Mouse (Mus musculus) spleen, postnatal 4 days (tissue): ENCODE data around the gene Tiam1.

ENCODE experiments used
- DNase-seq, 2 experiments: peaks; one replicate each; pipeline ENCODE4 v3.0.0; 2022; ENCODE audit warnings: low spot score in 2 of 2

Gene Tiam1

GRCm38 (mm10) chr16:89841894-89842293 lies 301.7 kb downstream of the Tiam1 start:
- no peak for DNase-seq

GRCm38 (mm10) chr16:89840361-89840760 lies 303.2 kb downstream of the Tiam1 start:
- no peak for DNase-seq

GRCm38 (mm10) chr16:89839829-89840228 lies 303.7 kb downstream of the Tiam1 start:
- DNase-seq: no peak

DNA sequence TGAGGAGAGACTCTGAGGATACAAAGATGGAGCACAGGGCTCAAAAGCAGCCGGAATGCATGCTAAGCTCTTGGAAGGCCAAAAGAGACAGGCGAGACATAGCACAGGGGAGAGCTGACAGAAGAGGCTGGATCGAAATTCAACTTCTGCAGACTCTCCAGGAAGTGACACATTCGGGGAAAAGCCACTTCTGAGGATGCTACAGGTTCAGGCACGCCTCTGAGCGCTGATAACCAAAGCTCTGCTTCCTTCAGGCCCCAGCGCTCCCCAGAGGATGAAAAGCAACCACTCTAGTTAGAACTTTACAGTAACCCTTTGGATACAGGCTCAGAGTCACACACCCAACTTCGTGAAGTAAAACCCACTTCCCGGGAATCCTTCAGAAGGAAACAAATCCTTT lies 306.5 kb downstream of the Tiam1 start:
- DNase-seq: no peak

DNA sequence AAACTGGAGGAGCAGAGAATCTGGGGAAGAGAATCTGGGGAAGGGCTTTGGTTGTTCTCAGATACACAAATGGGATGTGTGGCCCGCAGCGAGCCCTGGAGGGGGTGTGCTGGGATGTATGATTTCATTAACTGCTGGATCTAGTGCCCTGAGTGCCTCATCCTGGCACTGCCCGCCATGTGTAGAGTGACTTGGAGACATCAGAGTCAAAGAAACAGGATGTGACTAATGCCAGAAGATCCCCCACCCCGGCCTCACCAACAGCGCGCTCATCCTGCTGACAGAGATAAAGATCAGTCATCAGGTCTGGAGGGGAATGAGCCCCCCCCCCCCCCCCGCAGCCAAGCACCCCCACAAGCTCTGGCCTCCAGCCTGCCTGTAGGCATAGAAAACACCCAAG lies 308.0 kb downstream of the Tiam1 start:
- DNase-seq: no peak

DNA sequence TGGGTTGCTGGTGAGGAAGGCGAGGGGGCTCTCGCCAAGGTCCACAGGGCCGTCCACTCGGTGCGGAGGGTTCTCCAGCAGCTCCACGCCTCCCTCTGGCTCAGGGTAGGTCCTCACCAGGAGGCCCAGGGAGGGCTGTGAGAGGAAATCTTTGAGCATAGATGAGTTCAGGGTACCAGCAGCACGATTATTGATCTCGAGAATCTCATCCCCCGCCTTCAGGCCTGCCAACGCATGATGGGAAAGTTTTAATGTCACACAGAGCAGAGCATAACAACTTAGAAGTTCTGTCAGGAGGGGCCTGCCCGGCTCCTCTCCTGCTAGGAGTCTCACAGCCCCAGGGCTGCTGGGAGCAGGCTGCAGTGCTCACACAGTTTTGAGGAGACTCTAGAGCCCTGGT lies 310.6 kb downstream of the Tiam1 start:
- no peak for DNase-seq

DNA sequence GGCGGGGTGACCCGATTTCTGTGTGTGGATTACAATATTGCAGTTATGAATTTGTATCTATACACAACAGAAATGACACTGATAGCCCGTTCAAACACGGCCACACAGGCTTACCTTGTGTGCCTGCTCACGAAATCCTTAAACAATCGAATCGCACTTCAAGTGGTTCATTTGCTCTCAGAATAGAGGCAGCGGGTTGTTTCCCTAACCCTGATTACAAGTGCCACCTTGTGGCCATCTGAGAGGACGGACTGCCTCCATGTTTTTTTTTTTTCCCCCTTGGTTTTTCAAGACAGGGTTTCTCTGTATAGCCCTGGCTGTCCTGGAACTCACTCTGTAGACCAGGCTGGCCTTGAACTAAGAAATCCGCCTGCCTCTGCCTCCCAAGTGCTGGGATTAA lies 312.4 kb downstream of the Tiam1 start:
- no peak for DNase-seq

GRCm38 (mm10) chr16:89830221-89830648 lies 313.3 kb downstream of the Tiam1 start:
- no peak for DNase-seq

DNA sequence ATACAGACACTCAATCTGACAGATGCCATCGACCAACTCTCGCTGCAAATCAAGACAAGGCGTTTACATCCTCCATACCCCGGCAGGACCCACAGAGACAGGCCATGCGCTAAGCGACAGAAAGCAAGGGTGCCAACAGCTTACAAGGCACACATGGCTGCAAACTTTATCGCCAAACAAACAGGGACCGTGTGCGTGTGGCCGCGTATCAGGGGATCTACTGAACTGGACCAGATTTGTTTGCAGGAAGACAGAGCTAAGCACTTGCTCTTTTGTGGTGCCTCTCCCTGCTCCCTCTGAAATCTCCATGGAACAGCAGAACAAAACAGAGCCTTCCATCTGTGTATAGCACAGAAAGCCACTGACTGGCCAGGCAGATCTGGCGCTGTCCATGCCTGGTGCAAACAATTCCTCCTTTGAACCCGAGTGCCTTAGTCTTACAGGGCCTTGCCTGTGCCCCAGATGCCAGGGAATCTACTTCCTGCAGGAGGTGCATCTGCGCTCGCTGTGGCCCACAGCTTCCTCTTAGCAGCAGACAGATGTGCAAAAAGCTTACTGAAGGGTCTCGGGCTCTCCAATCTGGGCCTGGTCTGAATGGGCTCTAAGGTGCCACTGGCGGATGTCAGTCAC lies 316.0 kb downstream of the Tiam1 start:
- DNase-seq: no peak

- no peak for DNase-seq
These were observed 317.7 kb downstream of the Tiam1 start for GRCm38 (mm10) chr16:89825875-89826274.

GRCm38 (mm10) chr16:89822882-89823281 lies 320.7 kb downstream of the Tiam1 start:
- DNase-seq: no peak

DNA sequence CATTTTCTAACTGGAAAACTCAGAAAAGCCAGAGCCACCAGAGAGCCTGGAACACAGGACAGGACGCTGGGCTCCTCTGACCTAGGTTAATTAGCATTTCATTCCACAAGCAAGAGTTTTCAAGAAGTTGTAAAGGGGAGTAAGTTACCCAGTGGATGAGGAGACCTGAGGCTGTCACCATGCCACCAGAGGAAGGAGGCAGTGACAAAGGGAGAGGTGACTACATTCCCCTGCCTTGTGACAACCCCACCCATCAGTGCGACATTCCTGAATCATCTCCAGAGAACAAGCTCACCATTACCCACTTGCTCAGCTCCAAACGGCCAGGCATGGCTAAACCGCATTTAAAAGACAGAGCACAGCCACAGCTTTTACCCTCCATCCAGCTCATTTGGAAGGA lies 324.9 kb downstream of the Tiam1 start:
- no peak for DNase-seq

DNA sequence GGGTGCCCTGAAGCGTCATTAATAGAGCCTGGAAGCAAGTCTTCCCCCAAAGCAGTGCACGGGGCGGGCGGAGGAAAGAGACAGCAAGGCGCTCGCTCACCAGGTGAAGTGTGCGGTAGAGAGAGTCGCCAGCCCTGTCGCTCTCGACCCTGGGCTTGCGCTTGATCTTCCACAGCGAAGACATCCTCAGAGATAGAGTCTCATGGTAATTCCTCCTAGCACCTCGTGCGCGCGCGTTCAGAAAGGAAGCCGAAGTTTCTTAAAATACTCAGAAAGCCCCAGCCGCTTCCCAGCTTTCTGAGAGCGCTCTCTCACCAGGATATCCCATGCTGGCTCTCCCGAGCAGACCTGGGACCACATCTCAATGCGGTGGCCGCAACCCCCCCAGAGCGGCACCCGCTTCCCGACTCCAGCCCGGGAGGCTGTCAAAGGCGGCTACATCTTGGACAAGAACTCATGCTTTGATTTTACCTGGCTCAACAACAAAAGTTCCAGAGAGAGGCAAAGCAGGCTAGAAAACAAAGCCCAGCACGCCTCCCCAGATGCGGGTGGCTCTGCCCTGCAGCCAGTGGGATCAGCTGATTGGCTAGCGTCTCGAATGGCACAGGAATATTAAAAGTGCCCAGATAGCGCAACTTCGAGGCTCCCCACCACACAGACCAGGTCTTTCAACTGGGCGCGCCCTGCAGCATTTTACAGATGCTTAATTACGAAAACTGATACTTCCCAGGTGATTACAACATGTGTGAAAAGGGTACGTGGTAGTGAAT lies 325.5 kb downstream of the Tiam1 start:
- DNase-seq: no peak

GRCm38 (mm10) chr16:89817301-89817700 lies 326.3 kb downstream of the Tiam1 start:
- DNase-seq: no peak

GRCm38 (mm10) chr16:89816506-89817172 lies 326.9 kb downstream of the Tiam1 start:
- DNase-seq: no peak

GRCm38 (mm10) chr16:89813536-89813935 lies 330.0 kb downstream of the Tiam1 start:
- DNase-seq: no peak

GRCm38 (mm10) chr16:89812891-89813290 lies 330.7 kb downstream of the Tiam1 start:
- no peak for DNase-seq

DNA sequence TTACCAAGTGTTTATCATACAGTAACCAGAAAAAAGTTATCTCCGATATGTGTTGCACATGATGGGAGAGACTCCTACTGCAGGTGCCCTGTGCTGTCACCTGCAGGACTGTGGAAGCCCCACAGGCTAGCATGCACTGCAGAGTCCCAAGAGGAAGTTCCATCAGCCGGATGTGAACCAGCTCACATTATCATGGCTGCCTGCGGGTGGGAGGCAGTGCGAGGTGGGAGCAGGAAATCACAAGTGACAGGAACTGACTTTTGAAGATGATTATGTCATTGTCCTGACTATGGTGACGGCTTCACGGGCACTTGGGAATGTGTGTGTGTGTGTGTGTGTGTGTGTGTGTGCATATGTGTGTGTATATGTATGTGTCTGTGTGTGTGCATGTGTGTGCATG lies 333.2 kb downstream of the Tiam1 start:
- DNase-seq: no peak

- DNase-seq: no peak
These were observed 335.4 kb downstream of the Tiam1 start for GRCm38 (mm10) chr16:89808168-89808567.

DNA sequence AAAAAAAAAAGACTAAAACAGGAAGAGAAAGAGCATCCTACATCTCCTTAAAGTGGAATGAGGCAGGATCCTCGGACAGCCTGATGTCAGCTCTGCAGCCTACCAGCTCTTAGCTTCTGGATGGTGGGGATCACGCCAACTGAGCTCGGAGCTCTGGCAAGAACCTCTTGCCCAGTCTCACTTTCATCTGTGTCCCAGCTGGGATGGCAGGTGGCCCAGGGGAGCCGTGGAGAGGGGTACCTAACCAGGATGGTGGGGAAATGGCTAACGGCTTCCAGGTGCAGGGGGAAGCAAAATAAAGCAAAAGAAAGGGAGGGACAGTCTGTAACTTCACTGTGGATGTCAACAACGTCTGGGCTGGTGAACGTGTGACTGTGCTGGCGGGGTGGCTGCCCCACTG lies 337.6 kb downstream of the Tiam1 start:
- DNase-seq: no peak

DNA sequence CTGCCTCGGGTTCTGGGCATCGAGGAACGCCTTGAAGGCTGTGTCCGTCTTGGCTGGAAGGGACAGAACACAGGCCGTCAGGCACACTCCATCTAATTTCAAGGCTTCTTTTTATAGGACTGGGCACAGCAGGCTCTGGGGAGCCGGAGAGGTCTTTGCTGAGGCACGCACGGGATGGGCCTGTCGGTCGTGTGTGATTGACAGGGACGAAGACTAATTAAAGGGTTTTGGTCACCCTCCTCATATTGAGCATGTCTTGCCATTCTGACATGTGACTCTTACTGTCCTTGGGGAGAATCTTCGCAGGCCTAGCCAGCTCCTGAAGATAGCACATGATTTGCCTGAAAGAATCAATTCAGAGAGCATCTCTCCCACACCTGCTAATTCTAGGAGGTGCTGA lies 338.4 kb downstream of the Tiam1 start:
- no peak for DNase-seq

DNA sequence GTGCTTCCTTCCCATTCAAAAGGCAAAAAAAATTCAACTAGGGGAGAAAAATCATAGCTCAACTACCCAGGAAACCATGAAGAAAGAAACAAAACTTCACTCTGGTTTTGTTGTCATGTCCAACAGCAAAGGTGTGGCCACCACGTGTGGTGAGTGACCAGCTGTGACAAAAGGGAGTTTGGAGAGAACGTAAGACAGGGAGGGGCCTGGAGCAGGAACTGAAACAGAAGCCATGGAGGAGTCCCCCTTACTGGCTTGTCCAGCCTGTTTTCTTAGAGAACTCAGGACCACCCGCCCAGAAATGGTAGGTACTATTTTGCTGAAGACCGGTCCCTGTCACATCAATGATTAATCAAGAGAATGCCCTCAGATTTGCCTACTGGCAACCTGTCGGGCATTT lies 342.1 kb downstream of the Tiam1 start:
- DNase-seq: no peak

GRCm38 (mm10) chr16:89799772-89800171 lies 343.8 kb downstream of the Tiam1 start:
- DNase-seq: no peak
